Mouse (Mus musculus) MEL (cell line): Measurements from ENCODE around the gene Ccdc97. TPM values are rescaled to one million over a fixed set of nuclear protein-coding genes. Genes with fewer than 3 reads are reported as not detected.

Experiments
- DNase-seq: peaks from one replicate; pipeline ENCODE4 v3.0.0; 2011; ENCODE audit warnings: low read depth, low spot score
- H3K27ac ChIP-seq: 2 replicates; pipeline ENCODE4 v1.5.1; 2012; ENCODE audit warnings: low read depth, mild to moderate bottlenecking, control low read depth, low read length, moderate library complexity; ENCODE audit not compliant: control insufficient read depth
- H3K27me3 ChIP-seq, 2 experiments: fragments of 150-350 bp in 1 of 2; sonication (generic) in 1 of 2; 2 replicates each; pipeline ENCODE4 v1.6.1; 2012; ENCODE audit warnings: low read length in 2 of 2, mild to moderate bottlenecking in 2 of 2, improper control_type of control experiment in 1 of 2, moderate library complexity in 1 of 2; ENCODE audit not compliant: insufficient read depth in 2 of 2, control insufficient read depth in 1 of 2
- H3K36me3 ChIP-seq, 2 experiments: 2 replicates each; pipeline ENCODE4 v1.6.1; 2012 to 2014; ENCODE audit warnings: low read length in 2 of 2, improper control_type of control experiment in 1 of 2, inconsistent platforms in 1 of 2, mild to moderate bottlenecking in 1 of 2; ENCODE audit not compliant: insufficient read depth in 2 of 2, control insufficient read depth in 1 of 2
- H3K4me1 ChIP-seq, 2 experiments: fragments of 150-350 bp in 1 of 2; sonication (generic) in 1 of 2; 2 replicates each; pipeline ENCODE4 v1.6.1; 2012; ENCODE audit warnings: low read length in 2 of 2, improper control_type of control experiment in 1 of 2, mild to moderate bottlenecking in 1 of 2; ENCODE audit not compliant: insufficient read depth in 2 of 2, control insufficient read depth in 1 of 2
- H3K4me3 ChIP-seq, 2 experiments: fragments of 150-350 bp in 1 of 2; sonication (generic) in 1 of 2; 2 replicates each; pipeline ENCODE4 v1.5.1; 2012; ENCODE audit warnings: low read depth in 2 of 2, low read length in 2 of 2, mild to moderate bottlenecking in 2 of 2, moderate library complexity in 2 of 2, control low read depth in 1 of 2, improper control_type of control experiment in 1 of 2; ENCODE audit not compliant: control insufficient read depth in 1 of 2, insufficient read depth in 1 of 2
- H3K79me2 ChIP-seq: 2 replicates; pipeline ENCODE4 v1.6.1; 2012; ENCODE audit warnings: mild to moderate bottlenecking, low read length, moderate library complexity; ENCODE audit not compliant: control insufficient read depth, poor library complexity, insufficient read depth
- H3K9ac ChIP-seq: 2 replicates; pipeline ENCODE4 v1.6.1; 2012; ENCODE audit warnings: low read depth, mild to moderate bottlenecking, control low read depth, low read length, moderate library complexity; ENCODE audit not compliant: control insufficient read depth, poor library complexity, severe bottlenecking
- H3K9me3 ChIP-seq: fragments of 150-350 bp; sonication (generic); replicated peaks from 2 replicates; pipeline ENCODE4 v1.6.1; 2012; ENCODE audit warnings: mild to moderate bottlenecking, low read length, improper control_type of control experiment, moderate library complexity; ENCODE audit not compliant: insufficient read depth
- CHD1 ChIP-seq: IDR thresholded peaks from 2 replicates; pipeline ENCODE4 v1.6.1; 2012; ENCODE audit warnings: low read depth, mild to moderate bottlenecking, inconsistent platforms, low read length, improper control_type of control experiment
- CTCF ChIP-seq, 3 experiments: IDR thresholded peaks in 2 of 3; conservative IDR thresholded peaks in 1 of 3; 2 replicates each; pipeline ENCODE4 v1.5.1; 2011 to 2012; ENCODE audit warnings: low read length in 3 of 3, low read depth in 2 of 3, mild to moderate bottlenecking in 2 of 3, improper control_type of control experiment in 1 of 3, inconsistent platforms in 1 of 3, mixed read lengths in 1 of 3, moderate library complexity in 1 of 3; ENCODE audit not compliant: control insufficient read depth in 1 of 3, insufficient read depth in 1 of 3, poor library complexity in 1 of 3, severe bottlenecking in 1 of 3
- E2F4 ChIP-seq: IDR thresholded peaks from 2 replicates; pipeline ENCODE4 v1.6.1; 2011; ENCODE audit warnings: low read depth, low read length, improper control_type of control experiment, borderline replicate concordance
- ELF1 ChIP-seq: IDR thresholded peaks from 2 replicates; pipeline ENCODE4 v1.6.1; 2014; ENCODE audit warnings: low read depth, mild to moderate bottlenecking, inconsistent platforms, low read length, improper control_type of control experiment, moderate library complexity
- ETS1 ChIP-seq: IDR thresholded peaks from 2 replicates; pipeline ENCODE4 v1.6.1; 2012; ENCODE audit warnings: low read depth, mild to moderate bottlenecking, inconsistent platforms, low read length, improper control_type of control experiment, moderate library complexity
- GABPA ChIP-seq: IDR thresholded peaks from 2 replicates; pipeline ENCODE4 v1.6.1; 2012; ENCODE audit warnings: low read depth, mild to moderate bottlenecking, inconsistent platforms, low read length, improper control_type of control experiment, moderate library complexity
- JUND ChIP-seq: IDR thresholded peaks from 2 replicates; pipeline ENCODE4 v1.6.1; 2011; ENCODE audit warnings: low read depth, mild to moderate bottlenecking, improper control_type of control experiment, low read length
- MAFK ChIP-seq: IDR thresholded peaks from 2 replicates; pipeline ENCODE4 v1.6.1; 2011; ENCODE audit warnings: low read depth, mild to moderate bottlenecking, low read length, improper control_type of control experiment, borderline replicate concordance
- MAX ChIP-seq: IDR thresholded peaks from 2 replicates; pipeline ENCODE4 v1.6.1; 2011; ENCODE audit warnings: low read length, improper control_type of control experiment
- MAZ ChIP-seq: IDR thresholded peaks from 2 replicates; pipeline ENCODE4 v1.6.1; 2012; ENCODE audit warnings: low read depth, mild to moderate bottlenecking, inconsistent platforms, low read length, improper control_type of control experiment
- MXI1 ChIP-seq: IDR thresholded peaks from 2 replicates; pipeline ENCODE4 v1.6.1; 2011; ENCODE audit warnings: mild to moderate bottlenecking, low read depth, low read length, improper control_type of control experiment
- MYB ChIP-seq: IDR thresholded peaks from 2 replicates; pipeline ENCODE4 v1.6.1; 2011; ENCODE audit warnings: mild to moderate bottlenecking, low read depth, low read length, improper control_type of control experiment
- MYC ChIP-seq: IDR thresholded peaks from 2 replicates; pipeline ENCODE4 v1.6.1; 2011; ENCODE audit warnings: low read depth, mild to moderate bottlenecking, low read length, improper control_type of control experiment, moderate library complexity
- NELFE ChIP-seq: IDR thresholded peaks from 2 replicates; pipeline ENCODE4 v1.6.1; 2011; ENCODE audit warnings: low read depth, low read length, improper control_type of control experiment
- NRF1 ChIP-seq: IDR thresholded peaks from 2 replicates; pipeline ENCODE4 v1.6.1; 2014; ENCODE audit warnings: low read depth, mild to moderate bottlenecking, inconsistent platforms, low read length, improper control_type of control experiment, moderate library complexity; ENCODE audit not compliant: poor library complexity, insufficient read depth, severe bottlenecking
- POLR2AphosphoS2 ChIP-seq: IDR thresholded peaks from 2 replicates; pipeline ENCODE4 v1.6.1; 2011; ENCODE audit warnings: low read length, improper control_type of control experiment
- POLR2AphosphoS5 ChIP-seq: IDR thresholded peaks from 2 replicates; pipeline ENCODE4 v1.6.1; 2012; ENCODE audit warnings: low read depth, borderline replicate concordance, mild to moderate bottlenecking, inconsistent platforms, low read length, moderate library complexity, mixed read lengths
- RAD21 ChIP-seq: IDR thresholded peaks from 2 replicates; pipeline ENCODE4 v1.6.1; 2011; ENCODE audit warnings: mild to moderate bottlenecking, low read depth, low read length, improper control_type of control experiment
- TAL1 ChIP-seq: IDR thresholded peaks from 2 replicates; pipeline ENCODE4 v1.6.1; 2012; ENCODE audit warnings: mild to moderate bottlenecking, inconsistent platforms, low read length, moderate library complexity, mixed read lengths
- TCF12 ChIP-seq: IDR thresholded peaks from 2 replicates; pipeline ENCODE4 v1.6.1; 2014; ENCODE audit warnings: low read depth, mild to moderate bottlenecking, inconsistent platforms, low read length, improper control_type of control experiment, moderate library complexity
- USF1 ChIP-seq: IDR thresholded peaks from 2 replicates; pipeline ENCODE4 v1.6.1; 2014; ENCODE audit warnings: low read depth, mild to moderate bottlenecking, inconsistent platforms, low read length, improper control_type of control experiment, moderate library complexity
- polyA plus RNA-seq, 2 experiments: library from polyadenylated mRNA; stranded (reverse) in 1 of 2; unstranded in 1 of 2; fragments of >175 nt in 1 of 2; fragments of >200 nt in 1 of 2; gene quantifications; 2 replicates each; pipeline versions ENCODE4 v1.2.1 to v1.2.4; 2012; ENCODE audit warnings: low replicate concordance in 2 of 2, low read depth in 1 of 2; ENCODE audit not compliant: insufficient read length in 2 of 2, insufficient read depth in 1 of 2, missing spikeins in 1 of 2
- total RNA-seq: library from RNA; depleted of rRNA; stranded (reverse); fragments of 300-350 nt; gene quantifications from 2 replicates; pipeline ENCODE4 v1.2.3, GENCODE M21; 2012

Gene Ccdc97
- total and polyA plus RNA-seq, 3 experiments = 8.4 to 39.7 TPM; not detected in 1

DNA sequence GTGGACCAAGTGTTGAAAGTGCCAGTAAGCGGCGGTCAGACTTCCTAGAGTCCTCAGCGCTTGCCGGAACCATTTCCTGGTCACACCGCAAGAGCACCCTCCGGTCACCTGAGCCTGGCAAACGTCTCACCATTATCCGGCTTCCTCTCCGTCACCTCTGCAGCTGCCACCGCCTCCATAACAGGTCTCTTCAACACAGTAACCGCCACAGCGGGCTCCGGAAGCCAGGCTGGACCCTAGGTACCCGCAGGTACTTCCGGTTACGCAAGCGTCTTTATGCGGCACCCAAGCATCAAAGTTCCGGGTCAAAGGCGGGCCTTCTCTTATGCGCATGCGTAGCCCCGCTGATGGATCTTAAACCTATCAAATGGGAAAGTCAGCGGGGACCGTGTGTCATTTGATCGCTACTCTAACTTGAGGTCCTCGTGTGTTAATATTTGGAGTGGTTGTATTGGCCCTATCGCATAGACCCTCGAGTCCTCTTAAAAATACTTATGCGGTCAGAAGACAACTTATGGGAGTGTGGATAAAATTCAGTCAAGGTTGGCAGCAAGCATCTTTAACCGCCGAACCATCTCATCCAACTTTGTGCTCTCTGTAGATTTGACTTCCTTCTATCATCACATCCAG lies at the start of gene Ccdc97 (continued):
- peak; percentile 69; the same call in 1 of the 2 replicates for TF ChIP-seq E2F4
- peak; percentile 65 for TF ChIP-seq TAL1
- peak; percentile 87; the same call in 1 of the 2 replicates for TF ChIP-seq CHD1
- no peak for TF ChIP-seq CTCF (IDR thresholded peaks at IDR 0.05 in 2 of 3, conservative IDR thresholded peaks at IDR 0.05 in 1 of 3; ENCODE audit: control insufficient read depth in 1 of 3, insufficient read depth in 1 of 3, low read depth in 2 of 3, low read length in 3 of 3, poor library complexity in 1 of 3, severe bottlenecking in 1 of 3)
- TF ChIP-seq, all 39 proteins: peak for 28

GRCm38 (mm10) chr7:25768229-25768628 lies 49.3 kb upstream of the Ccdc97 start:
- Histone ChIP-seq H3K4me3 (no peak overlapping the region), H3K9ac (no peak overlapping the region), H3K79me2 (no peaks in the 10 kb centered on the region), H3K9me3 (no peaks in the 10 kb centered on the region), H3K27me3 (no peaks in the 10 kb centered on the region), H3K27ac (no peak overlapping the region), H3K36me3 (no peaks in the 10 kb centered on the region), H3K4me1 (no peaks in the 10 kb centered on the region)
- no peak for DNase-seq
- TF ChIP-seq ELF1 (no peak), TAL1 (no peak), USF1 (no peak), MAZ (no peak), RAD21 (no peak), MAX (no peak), GABPA (no peak), TCF12 (no peak), JUND (no peak), MYB (no peak), POLR2AphosphoS5 (no peak), MYC (no peak), NRF1 (no peak), POLR2AphosphoS2 (no peak), MXI1 (no peak), NELFE (no peak)

DNA sequence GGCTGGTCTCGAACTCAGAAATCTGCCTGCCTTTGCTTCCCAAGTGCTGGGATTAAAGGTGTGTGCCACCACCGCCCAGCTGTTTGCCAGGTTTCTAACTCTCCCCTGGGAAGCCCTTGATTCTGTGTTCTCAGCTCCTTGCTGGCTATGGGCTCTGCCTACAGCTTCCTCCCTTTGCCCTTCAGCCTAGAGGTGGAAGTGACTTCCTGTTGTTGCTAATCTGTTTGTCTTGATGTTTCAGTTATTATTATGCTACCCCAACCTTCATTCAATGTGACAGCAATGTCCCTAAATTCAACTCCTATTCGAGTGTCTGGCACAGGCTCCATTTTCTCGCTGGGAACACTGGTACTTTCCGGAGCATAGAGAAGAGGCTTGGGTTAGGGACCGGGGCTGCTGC lies 47.2 kb upstream of the Ccdc97 start:
- Histone ChIP-seq H3K4me3 (no peak overlapping the region), H3K79me2 (no peaks in the 10 kb centered on the region), H3K9ac (no peak overlapping the region), H3K9me3 (no peaks in the 10 kb centered on the region), H3K36me3 (no peaks in the 10 kb centered on the region)
- DNase-seq = no peak
- no peak for TF ChIP-seq MYC
- no peak for TF ChIP-seq NRF1
- no peak for TF ChIP-seq MAFK
- no peak for TF ChIP-seq ETS1
- TF ChIP-seq POLR2AphosphoS2 = no peak
- TF ChIP-seq, all 39 proteins: peak for 0
- H3K27ac ChIP-seq = no peak overlapping the region
- H3K27me3 ChIP-seq = no peaks in the 10 kb centered on the region; a peak in 1 of 4 replicates
- H3K4me1 ChIP-seq = no peaks in the 10 kb centered on the region
